In genomic region chr9:69304991-69305390, GRCm38 (mm10) we compare ENCODE assay signal across 19 mouse cellular contexts.
DNase-seq lines count a peak whose midpoint lies in the region; TF ChIP-seq lines count a peak whose summit lies in the region.
"Had no signal": no experiment of that assay in that cellular context is flagged by ENCODE, and none has a peak within 500 bp of the region (broad histone marks: within the 10 kb centered on the region; RNA-seq: fewer than 3 reads in every experiment).

No protein-coding gene starts in this region.

- intact Hi-C loops in gastrocnemius, adult 2 months (cut with DNase I): no loop called here
- intact Hi-C loops in heart, postnatal 14 days (cut with DNase I): no loop called here

- TF ChIP-seq CTCF in gastrocnemius, adult 2 months (IDR thresholded peaks at IDR 0.05): no peak

- DNase-seq in adrenal gland, adult 2 months: peak; percentile 65
- DNase-seq in adrenal gland, adult 18-20 months (ENCODE audit: low spot score in 2 of 2): no peak
- no peak for DNase-seq in gastrocnemius, adult 2 months
- no peak for DNase-seq in gastrocnemius, postnatal 25 days
- peak; percentile 55 to 67 for DNase-seq in adrenal gland, postnatal 36 days
- DNase-seq in heart, postnatal 14 days: no peak
- no peak for DNase-seq in ovary, postnatal 36 days (ENCODE audit: low spot score)
- DNase-seq: B cell, adult 2 months; cerebellum, adult 11 months; cerebellum, adult 8-10 months; cerebellum, postnatal 25 days; heart, adult 18-20 months; heart, postnatal 10 days; kidney, adult 2 months had no signal

- peak overlapping the region; percentile 54 for H3K27ac ChIP-seq in gastrocnemius, adult 2 months
- H3K27ac ChIP-seq: embryonic facial prominence, embryonic 13.5 days; forebrain, embryonic 13.5 days; heart, embryonic 10.5 days; hindbrain, embryonic 14.5 days; intestine, embryonic 15.5 days had no signal

- H3K4me3 ChIP-seq in gastrocnemius, adult 2 months: no peak overlapping the region
- H3K4me3 ChIP-seq: embryonic facial prominence, embryonic 13.5 days; forebrain, embryonic 13.5 days; heart, embryonic 10.5 days; intestine, embryonic 15.5 days had no signal

Comparison
In these comparisons a context has a peak if more than half of its experiments do, and no peak if none do; other contexts are left out.
1. DNase-seq: peak in adrenal gland, adult 2 months (single experiment) and adrenal gland, postnatal 36 days (2 of 2); none in adrenal gland, adult 18-20 months (0 of 2), gastrocnemius, adult 2 months (single experiment), gastrocnemius, postnatal 25 days (single experiment), heart, postnatal 14 days (0 of 2) and ovary, postnatal 36 days (single experiment).